Mouse (Mus musculus) thymus, postnatal 14 days (tissue): ENCODE measurements around the gene Hrh2.

Experiments
- DNase-seq: peaks from one replicate; pipeline ENCODE4 v3.0.0; 2021

Gene Hrh2

DNA sequence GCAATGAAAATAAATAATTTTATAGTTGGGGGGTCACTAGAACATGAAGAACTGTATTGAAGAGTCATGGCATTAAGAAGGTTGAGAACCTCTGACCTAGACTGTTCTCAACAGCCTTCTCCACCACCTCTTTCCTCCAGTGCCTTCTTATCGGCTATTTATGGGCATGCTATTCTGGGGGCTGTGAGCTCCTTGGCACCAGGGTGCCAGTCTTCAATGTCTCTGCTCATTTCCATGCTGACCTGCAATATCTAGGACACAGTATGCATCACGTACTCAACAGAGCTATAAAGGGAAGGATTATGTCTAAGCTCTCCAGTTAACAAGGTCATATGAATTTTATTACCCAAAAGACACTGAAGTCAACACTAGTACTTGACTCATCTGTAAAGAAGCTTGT, 14.6 kb upstream of the Hrh2 start:
- DNase-seq: no peak

DNA sequence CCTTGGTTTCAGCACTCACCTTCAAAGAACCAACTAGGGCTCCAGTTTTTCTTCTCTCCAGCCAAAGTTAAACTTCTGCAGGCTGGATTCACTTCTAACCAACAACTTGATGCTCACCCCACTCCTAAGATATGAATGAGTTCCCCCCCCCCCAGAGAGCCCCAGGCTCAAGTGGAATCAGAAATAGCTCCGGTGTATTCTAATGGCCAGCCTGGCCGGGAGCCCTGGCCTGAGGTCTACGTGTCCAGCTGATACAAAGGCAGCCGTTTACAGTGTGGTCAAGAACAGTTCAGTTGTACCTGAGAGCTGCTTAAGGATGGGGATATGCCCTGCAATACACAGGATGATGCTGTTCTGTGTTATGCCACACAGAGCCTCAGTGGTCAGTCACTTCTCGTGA, 13.3 kb upstream of the Hrh2 start:
- no peak for DNase-seq

DNA sequence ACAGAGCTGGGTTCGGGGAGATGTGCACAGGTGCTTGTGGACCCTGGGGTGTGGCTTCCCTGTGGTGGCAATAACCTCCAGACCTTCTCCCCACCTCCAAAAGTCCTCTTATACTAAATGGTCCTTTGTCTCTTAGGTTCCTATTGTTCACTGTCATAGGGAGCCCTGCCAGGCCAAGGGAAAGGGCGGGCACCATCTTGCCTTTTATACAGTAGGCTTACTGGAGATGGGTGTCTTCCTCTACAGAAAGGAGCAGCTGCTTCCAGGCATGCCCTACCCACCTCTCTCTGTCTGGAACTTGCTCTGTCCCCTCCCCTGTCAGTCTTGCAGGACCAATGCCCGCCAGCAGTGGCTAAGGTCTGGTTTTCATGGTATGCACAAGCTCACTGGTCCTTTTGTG, 12.0 kb upstream of the Hrh2 start:
- DNase-seq: no peak

DNA sequence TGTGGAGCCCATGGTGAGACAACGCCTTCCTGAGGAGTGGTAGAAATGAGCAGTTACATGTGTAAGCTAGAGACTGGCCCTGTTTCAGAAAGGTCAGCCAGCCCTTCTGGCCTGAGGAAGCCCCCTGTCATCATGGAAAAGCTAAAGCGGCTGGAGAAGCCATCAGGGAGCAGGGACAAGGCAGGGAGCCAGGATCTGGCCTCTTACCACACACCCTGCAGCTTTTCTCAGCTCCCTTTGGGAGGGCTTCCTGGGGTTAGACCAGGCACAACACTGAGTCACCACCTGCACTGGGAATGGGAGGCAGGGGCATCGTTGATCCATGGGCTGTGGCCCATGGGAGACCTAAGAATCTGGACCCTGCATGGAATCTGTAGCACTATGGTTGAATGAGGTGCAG, 11.5 kb upstream of the Hrh2 start:
- no peak for DNase-seq

DNA sequence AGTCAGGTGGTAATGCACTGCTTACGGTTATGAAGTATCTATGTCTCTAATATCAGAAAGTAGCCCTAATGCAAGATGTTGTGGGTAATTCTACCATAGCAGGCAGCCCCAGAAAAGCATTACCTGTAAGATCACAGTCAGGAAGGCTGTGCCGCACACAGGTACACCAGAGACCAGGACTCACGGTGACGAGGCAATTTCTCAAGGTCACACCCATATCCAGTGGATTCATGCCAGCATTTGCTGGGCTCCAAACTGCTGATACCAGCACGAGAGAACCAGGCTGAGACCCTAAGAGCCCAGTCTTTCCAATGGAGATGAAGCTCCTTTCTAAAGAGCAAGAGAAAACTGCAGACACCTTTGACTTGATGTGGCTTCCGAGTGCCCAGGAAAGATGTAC, 10.6 kb upstream of the Hrh2 start:
- no peak for DNase-seq

DNA sequence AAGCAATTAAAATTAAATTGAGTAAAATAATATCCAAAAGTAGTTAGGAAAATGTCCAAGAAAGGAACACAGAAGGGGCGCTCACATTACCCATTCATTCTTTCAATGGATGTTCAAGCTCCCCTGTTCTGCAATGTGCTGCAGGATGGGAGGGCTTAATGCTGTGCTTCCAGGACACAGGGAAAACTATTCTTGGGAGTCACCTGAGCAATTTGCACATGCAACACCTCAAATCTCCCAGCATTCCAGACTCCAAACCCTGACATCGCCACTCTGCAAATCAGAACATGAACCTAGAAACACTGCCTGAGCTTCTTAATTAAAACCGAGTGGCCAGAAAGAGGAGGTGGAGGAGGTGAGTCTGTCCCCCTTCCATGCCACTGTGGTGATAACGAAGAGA, 10.0 kb upstream of the Hrh2 start:
- DNase-seq: no peak

DNA sequence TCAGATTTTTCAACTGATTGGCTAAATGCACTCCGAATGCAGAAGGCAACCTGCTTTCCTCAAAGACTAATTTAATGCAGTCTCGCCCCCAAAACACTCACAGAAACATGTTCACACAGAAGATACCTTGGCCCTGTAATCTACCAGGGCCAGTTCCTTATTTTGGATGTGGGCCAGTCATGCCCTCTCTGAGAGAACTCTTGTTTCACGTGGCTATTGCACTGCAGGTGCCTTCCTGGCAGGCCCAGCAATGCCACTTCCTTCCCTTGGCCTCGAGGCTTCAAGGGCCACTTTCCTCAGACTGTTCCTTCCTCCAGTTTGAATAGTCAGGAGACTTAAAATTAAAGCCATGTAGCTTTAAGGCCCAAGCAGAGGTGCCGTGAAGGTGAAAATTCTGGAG, 5.5 kb upstream of the Hrh2 start:
- DNase-seq: no peak

DNA sequence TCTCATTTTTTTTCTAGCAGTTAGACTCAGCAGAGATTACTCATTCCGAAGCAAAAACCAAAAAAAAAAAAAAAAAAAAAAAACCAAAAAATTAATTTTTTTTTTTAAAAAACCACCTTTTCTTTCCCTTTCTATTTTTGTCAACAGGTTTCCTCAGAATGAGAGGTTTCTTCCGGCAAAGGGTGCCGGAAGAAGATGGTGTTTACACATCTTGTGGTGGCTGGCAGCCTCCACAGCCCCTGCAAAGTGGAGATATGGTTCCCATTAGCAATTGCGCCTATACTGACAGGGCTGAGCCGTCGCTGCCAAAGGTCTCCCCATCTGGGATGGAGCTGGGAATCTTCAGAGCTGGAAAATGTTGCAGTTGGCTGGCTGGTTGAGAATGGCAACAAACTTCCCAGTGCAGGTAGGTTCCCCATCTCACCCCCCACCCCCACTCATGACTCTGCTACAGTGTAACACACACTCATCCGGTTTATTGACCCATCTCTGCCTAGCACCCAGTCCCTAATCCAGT, 3.7 kb upstream of the Hrh2 start:
- DNase-seq: peak; percentile 20

DNA sequence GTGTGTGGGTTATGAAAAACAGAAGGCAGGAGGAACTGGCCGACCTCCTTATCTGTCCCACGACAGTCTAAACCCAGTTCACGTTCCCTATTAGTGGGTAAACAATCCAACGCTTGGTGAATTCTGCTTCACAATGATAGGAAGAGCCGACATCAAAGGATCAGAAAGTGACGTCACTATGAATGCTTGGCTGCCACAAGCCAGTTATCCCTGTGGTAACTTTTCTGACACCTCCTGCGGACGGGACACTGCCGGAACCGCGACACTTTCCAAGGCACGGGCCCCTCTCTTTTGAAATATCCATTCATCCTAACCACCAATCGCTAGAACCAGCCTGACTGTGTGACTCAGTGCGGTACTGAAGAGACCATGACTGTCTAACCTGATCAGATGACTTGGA, 2.0 kb upstream of the Hrh2 start:
- DNase-seq: no peak

DNA sequence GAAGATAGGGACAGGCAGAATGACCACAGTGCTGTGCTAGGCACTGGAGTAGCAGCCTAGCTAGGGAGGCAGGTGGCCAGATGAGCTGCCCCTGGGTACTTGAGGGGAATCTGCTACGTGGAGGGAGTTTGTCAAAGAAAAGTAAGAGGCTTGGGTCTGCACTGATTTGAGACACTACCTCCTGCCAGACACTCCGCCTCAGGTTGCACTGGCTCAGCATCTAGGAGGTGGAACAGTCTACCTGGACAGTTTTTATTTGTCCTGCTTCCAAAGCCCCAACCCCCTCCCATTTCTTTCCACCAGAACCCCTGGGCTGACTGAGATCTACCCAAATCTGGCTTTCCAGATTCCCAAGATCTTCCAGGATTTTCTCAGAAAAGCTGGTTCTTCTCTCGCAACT, 748 bp upstream of the Hrh2 start:
- no peak for DNase-seq

DNA sequence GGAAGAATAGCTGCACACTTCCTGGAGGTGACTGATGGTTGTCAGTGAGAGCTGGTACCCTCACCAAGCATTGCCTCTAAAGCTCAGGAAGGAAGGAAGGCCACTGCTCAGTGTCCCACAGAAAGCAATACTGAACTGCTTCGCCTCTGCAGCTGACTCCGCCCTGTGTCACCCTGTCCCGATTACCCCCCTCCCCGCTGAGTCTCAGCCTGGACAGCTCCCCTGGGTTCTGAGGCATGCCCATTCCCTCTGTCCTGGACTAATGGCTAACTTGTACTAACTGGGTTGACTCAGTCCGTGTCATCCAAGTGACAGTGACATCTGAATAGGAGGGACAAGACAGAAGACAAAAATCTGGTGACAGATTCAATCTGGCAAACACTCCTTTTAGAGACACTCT, 1.7 kb downstream of the Hrh2 start:
- DNase-seq: no peak

DNA sequence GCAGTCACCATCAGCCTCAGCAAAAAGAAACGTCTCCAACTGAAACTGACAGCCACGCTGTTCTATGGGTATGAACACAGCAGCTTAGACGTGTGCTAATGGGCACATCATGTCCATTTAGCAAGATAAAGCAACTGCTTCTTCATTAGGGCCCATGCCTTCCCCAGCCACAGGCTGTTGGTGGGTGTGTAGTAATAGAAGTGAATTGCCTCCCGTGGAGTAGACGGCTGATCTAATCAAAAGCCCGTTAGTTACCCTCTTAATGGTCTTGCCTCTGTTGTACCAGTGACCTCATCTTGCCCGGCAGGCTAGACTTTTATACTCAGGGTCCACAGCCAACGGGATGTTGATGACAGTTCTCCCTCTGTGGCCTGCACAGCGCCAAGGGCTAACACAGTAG, 7.1 kb downstream of the Hrh2 start:
- DNase-seq: no peak

DNA sequence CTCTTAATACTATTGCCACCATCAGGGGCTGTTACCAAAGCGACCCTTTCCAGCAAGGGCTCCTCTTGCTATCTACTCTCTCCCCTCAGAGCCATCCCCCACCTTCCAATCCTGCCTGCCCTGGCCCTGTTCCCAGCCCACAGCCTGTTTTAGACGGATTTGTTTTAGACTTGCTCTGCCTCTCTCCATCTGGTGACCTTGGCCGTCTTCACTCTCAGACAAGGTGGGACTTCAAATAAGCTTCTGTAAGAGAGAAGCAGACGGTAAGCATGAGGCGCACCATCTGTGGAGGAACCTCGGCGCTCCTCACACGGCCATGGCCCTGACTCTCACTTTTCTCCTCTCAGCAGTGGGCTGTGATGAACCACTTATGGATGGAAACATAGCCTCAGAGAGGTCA, 10.5 kb downstream of the Hrh2 start:
- DNase-seq: no peak

DNA sequence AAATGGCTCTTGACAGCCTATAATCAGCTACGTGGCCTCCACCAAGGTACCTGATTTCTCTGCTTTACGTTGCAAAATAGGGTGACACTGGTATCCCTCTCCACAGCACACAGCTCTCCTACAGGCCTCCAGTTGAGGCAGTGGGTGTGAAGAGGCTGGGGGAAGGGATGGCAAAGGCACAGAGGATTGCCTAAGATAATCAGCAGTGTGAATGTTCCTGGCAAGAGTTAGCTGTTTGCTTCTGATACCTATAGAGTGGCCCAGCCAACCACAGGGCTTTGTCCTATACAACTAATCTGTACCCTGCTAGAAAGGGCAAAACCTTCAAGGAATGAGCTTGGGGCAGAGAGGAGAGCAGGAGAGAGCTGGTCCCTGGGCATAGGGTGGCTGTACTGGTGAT, 11.5 kb downstream of the Hrh2 start:
- no peak for DNase-seq

DNA sequence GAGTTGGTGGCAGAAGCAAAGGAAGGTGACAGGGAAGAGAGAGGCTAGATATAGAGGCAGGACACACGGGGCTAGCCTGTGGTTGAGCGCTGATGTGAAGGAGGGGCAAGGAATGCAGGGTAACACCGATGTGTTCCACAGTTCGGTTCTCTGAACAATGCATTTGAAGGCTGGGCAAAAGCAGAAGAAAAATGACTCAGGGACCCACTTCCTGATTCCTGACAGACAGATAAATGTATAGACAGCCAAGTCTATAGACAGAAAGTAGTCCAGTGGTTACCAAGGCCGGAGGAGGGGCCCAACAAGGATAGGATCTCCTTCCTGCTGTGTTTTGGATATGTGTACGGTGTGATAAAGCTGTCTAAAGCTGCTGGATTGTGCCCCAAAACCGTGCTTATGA, 13.3 kb downstream of the Hrh2 start:
- no peak for DNase-seq

DNA sequence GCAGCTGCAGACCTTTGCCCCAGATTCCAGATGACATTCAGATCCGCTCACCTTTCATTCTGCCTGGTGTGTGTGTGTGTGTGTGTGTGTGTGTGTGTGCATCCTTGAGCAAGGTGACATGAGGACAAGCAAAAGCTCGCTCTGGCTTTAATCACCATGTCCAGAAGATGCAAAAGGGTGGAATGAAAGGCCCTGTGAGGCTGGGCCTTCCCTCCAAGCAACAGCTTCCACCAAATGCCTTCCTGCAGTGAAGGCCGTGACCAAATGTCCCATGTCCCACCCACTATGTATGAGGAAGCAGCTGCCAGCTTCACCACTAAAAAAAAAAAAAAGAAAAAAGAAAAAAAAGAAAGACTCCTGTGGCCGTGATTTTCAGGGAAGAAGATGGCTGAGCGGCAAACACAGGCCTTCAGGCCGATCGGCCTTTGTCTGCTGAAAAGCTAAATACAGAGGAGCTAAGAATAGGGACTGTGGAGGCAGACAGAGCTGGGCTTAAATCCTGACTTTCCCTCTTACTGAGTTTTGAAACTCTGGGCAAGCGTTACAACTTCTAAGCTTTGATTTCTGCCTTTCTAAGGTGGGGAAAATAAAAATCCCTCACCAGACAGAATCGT, 14.3 kb downstream of the Hrh2 start:
- no peak for DNase-seq

DNA sequence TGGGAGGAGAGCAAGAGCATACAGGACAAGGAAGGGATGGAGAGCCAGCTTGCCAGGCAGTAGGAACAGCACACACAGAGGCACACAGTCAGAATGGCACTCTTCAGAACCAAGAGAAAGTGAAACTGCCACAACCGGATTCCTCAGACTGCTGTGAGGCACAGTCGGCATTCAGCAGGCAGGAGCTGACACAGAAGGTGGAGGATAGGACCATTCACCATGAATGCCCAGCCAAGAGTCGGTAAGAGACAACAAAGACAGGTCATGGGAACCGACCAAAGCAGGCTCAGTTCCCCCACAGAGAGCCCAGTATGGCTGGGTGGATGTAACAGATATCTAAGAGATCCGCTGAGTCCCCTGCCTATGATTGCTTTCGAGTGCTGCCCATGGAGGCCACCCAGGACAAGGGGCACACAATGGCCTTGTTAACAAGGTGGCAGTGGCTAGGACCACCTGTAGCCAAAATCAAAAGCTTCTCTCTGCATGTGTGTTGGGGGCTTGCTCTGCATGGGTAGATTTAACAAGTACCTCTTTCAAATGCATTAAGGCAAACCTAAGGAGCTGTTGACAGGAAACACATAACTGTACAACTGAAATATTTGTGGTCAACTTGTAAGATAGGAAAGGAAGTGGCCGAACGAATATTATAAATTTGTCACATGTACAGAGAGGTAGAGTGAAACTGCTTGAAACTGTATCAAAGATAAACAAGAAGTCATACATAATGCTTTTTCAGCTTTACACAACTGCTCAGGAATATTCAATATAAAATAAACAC, 17.7 kb downstream of the Hrh2 start:
- peak; percentile 27 for DNase-seq

DNA sequence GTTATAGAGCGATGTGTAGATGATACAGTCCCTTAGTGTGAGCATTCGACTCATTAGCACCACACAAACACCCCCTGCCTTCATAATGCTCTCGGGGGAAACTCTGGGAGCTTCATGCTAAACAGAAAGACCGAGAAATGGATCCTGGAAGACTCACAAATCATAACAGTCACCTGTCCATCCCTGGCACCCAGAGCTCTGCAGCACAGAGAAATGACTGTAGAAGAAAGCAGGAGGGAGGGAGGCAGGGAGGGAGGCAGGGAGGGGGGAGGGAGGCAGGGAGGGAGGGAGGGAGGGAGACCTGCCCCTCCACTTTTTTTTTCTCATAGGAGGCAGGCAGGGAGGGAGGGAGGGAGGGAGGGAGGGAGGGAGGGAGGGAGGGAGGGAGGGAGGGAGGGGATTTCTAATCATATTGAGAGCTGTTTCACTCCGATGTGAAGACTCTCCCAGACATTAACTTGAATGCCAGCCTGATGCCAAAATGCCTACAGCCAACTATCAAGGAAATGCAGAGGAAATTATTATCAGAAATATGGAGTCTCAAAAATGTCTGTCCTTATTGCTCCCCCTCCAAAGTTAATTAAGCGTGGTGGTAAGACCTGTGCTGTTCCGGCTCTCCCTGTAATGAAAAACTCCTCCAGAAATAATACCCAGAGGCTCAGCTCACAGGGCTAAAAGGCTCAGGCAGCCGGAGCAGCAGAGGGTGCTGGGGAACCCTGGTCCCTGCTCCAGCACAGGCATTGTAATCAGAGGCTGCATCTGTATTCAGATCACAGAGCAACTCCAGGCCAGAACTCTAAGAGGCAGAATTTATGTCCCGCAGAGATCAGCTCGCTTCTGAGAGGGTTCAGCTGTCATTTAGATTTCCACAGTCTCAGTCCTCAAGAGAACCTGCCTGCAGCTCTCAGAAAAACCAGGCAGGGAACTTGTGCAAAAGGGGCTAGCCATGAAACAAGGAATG, 19.9 kb downstream of the Hrh2 start:
- DNase-seq: no peak

DNA sequence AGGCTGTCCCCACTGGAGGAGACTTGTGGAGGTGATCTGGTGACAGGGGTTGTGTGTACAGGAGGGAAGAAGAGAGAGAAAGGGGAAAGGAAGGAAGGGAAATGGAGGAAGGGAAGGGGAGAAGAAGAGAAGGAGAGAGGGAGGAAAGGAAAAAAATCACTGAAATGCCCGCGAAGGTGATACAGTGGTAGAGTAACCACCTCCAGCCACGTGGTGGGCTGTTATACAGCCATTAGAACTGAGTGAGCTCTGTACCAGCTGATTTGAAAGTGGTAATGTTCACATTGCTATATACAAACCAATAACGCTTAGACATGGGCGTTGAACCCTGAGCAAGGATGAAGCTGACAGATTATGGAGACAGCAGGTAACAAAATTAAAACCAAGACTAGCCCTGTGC, 20.6 kb downstream of the Hrh2 start:
- DNase-seq: no peak

DNA sequence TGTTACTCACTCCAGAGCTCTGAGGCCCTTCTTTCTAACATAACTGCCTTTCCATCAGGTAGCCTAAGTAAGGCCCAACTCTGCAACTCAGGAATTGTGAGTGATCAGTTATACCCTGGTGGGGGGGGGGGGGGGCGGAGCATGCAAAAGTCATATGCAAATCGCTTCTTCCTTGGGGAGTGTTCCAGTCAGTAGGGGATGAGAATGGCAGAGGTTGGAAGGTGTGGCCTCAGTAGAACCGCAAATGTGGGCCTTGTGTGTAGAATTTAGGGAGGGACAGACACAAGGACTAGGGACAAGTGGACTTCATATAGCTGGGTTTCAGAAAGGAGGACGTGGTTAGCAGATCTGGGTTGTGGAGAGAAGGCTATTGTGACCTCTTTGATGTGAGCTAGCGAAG, 23.3 kb downstream of the Hrh2 start:
- no peak for DNase-seq

DNA sequence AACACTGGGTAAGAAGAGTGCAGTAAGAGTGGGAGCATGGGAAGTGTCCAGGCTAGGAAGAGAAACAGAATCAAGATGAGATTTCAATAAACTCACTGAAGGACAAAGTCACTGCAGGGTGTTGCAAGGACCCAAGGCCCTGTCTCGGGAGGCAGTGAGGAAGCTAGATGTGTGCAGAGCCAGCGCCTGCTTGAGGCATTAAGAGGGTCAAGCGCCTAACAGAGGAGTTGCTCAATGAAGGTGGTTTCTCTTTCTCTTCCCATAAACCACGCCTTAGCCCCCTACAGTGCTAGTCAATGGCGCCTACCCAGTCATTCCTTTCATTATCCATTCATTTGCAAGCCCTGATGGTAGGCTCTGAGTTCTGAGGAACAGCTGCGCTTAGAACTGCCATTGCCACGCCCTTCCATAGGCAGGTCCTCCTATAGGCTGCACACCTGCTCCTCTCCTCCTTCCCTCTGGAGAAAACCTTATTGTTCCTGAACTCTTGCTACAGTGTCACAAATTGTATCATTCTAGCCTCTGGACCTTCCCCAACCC, 23.9 kb downstream of the Hrh2 start:
- no peak for DNase-seq

DNA sequence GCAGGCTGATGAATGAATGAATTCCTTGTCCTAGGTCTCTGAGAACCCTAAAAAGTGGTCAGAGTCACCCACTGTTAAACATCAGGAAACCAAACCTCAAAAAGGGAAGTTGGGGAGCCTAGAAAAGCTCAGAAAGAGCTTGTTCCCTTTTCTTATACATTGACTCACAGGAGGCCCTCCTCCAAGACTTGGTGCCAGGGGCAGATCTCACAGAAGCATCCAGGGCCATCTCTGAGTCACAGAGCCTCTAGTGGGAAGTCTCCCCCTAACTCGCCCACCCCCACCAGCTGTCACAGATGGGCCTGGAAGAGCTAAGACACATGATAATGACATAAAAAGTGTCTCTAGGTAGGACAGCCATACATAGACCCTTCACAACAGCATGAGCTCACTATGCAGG, 26.4 kb downstream of the Hrh2 start:
- DNase-seq: no peak

DNA sequence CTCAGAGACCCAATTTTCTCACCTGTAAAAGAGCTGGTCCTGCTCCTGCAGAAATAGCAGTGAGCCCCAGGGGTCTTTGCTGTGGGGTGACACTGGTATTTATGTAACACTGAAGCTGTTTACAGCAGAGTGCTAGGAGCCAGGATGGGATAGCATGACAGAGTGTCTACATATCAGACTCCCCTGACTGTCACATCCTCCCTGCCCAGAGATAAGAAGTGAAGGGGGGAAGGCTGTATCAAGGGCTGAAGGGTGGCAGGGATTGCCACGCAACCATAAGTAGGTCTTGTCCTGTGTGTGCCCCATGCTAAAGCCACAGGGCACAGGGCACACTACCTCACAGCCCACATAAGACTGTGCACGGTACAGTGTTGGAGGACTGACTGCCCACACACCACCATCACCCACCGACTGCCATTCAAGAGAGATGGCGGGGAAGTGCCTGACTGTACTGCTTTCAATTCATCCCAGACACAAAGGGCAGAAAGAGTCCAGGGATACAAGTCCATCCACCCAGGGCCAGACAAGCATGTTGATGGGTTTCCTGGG, 29.8 kb downstream of the Hrh2 start:
- DNase-seq: no peak
